Mouse (Mus musculus): ENCODE measurements at regions not wholly inside any gene's neighbourhood (a gene's known extent, or its start where the extent isn't known, plus 50 kb on each side); places are given as distances from the start of the nearest gene placed in this dataset.
"Not testable (repeated sequence)": the region's sequence is repeated elsewhere in the genome, so short reads cannot be mapped to it uniquely, and the experiment has no call there.

- H3K4me1 ChIP-seq (ENCODE audit: control insufficient read depth in 2 of 2, insufficient read depth in 2 of 2, low read length in 2 of 2) = no peaks in the 10 kb centered on the region
- H3K27me3 ChIP-seq (ENCODE audit: control insufficient read depth, insufficient read depth, low read length) = no peaks in the 10 kb centered on the region
- no peak overlapping the region for H3K9ac ChIP-seq (ENCODE audit: low read length)
- ATAC-seq (ENCODE audit: insufficient number of reproducible peaks, insufficient read depth, low FRiP score, low read depth) = no peak
- no peak overlapping the region for H3K27ac ChIP-seq (replicated peaks in 1 of 2; ENCODE audit: control insufficient read depth in 1 of 2, insufficient read depth in 1 of 2, low read depth in 2 of 2, low read length in 2 of 2)
- H3K9me3 ChIP-seq (ENCODE audit: control insufficient read depth, low read length) = peaks cover 4% of the 10 kb centered on the region; the same call in 1 of the 2 replicates
- no peaks in the 10 kb centered on the region for H3K36me3 ChIP-seq (ENCODE audit: control insufficient read depth, insufficient read depth, low read length)
- 48% methylated on average over 4 of the region's 4 CpGs for WGBS
- no peak overlapping the region for H3K4me2 ChIP-seq (ENCODE audit: low read length)
- H3K4me3 ChIP-seq (ENCODE audit: control insufficient read depth in 1 of 2, insufficient read depth in 1 of 2, low read depth in 1 of 2, low read length in 2 of 2) = no peak overlapping the region
Measured at GRCm38 (mm10) chr4:153854748-153855092, 102.3 kb upstream of the A430005L14Rik start.

- Histone ChIP-seq H3K4me2 (ENCODE audit: low read length) (no peak overlapping the region), H3K36me3 (ENCODE audit: control insufficient read depth, insufficient read depth, low read length) (no peaks in the 10 kb centered on the region), H3K9me3 (ENCODE audit: control insufficient read depth, low read length) (peaks cover 4% of the 10 kb centered on the region; the same call in 1 of the 2 replicates), H3K9ac (ENCODE audit: low read length) (no peak overlapping the region), H3K27me3 (ENCODE audit: control insufficient read depth, insufficient read depth, low read length) (no peaks in the 10 kb centered on the region), H3K4me1 (ENCODE audit: control insufficient read depth in 2 of 2, insufficient read depth in 2 of 2, low read length in 2 of 2) (no peaks in the 10 kb centered on the region), H3K27ac (replicated peaks in 1 of 2; ENCODE audit: control insufficient read depth in 1 of 2, insufficient read depth in 1 of 2, low read depth in 2 of 2, low read length in 2 of 2) (no peak overlapping the region), H3K4me3 (ENCODE audit: control insufficient read depth in 1 of 2, insufficient read depth in 1 of 2, low read depth in 1 of 2, low read length in 2 of 2) (no peak overlapping the region)
- ATAC-seq (ENCODE audit: insufficient number of reproducible peaks, insufficient read depth, low FRiP score, low read depth) = no peak
- 62% methylated on average over 8 of the region's 8 CpGs for WGBS
Measured at GRCm38 (mm10) chr4:153861420-153861819, 95.6 kb upstream of the A430005L14Rik start.

GRCm38 (mm10) chr4:153862121-153862660 lies 94.8 kb upstream of the A430005L14Rik start:
- H3K9ac ChIP-seq (ENCODE audit: low read length) = no peak overlapping the region
- H3K27me3 ChIP-seq (ENCODE audit: control insufficient read depth, insufficient read depth, low read length) = no peaks in the 10 kb centered on the region
- no peaks in the 10 kb centered on the region for H3K36me3 ChIP-seq (ENCODE audit: control insufficient read depth, insufficient read depth, low read length)
- H3K27ac ChIP-seq (replicated peaks in 1 of 2; ENCODE audit: control insufficient read depth in 1 of 2, insufficient read depth in 1 of 2, low read depth in 2 of 2, low read length in 2 of 2) = no peak overlapping the region
- 73% methylated on average over 12 of the region's 12 CpGs for WGBS
- no peak overlapping the region for H3K4me2 ChIP-seq (ENCODE audit: low read length)
- no peak overlapping the region for H3K4me3 ChIP-seq (ENCODE audit: control insufficient read depth in 1 of 2, insufficient read depth in 1 of 2, low read depth in 1 of 2, low read length in 2 of 2)
- no peaks in the 10 kb centered on the region for H3K9me3 ChIP-seq (ENCODE audit: control insufficient read depth, low read length)
- no peak for ATAC-seq (ENCODE audit: insufficient number of reproducible peaks, insufficient read depth, low FRiP score, low read depth)
- no peaks in the 10 kb centered on the region for H3K4me1 ChIP-seq (ENCODE audit: control insufficient read depth in 2 of 2, insufficient read depth in 2 of 2, low read length in 2 of 2)

GRCm38 (mm10) chr4:153872346-153872745 lies 84.7 kb upstream of the A430005L14Rik start:
- no peak overlapping the region for H3K4me3 ChIP-seq (ENCODE audit: control insufficient read depth in 1 of 2, insufficient read depth in 1 of 2, low read depth in 1 of 2, low read length in 2 of 2)
- H3K36me3 ChIP-seq (ENCODE audit: control insufficient read depth, insufficient read depth, low read length) = no peaks in the 10 kb centered on the region
- H3K9ac ChIP-seq (ENCODE audit: low read length) = no peak overlapping the region
- ATAC-seq (ENCODE audit: insufficient number of reproducible peaks, insufficient read depth, low FRiP score, low read depth) = no peak
- no peak overlapping the region for H3K27ac ChIP-seq (replicated peaks in 1 of 2; ENCODE audit: control insufficient read depth in 1 of 2, insufficient read depth in 1 of 2, low read depth in 2 of 2, low read length in 2 of 2)
- 0 out of 2 replicates have a peak, but pooled peaks cover 2% of the 10 kb centered on the region for H3K9me3 ChIP-seq (ENCODE audit: control insufficient read depth, low read length)
- no peak overlapping the region for H3K4me2 ChIP-seq (ENCODE audit: low read length)
- H3K4me1 ChIP-seq (ENCODE audit: control insufficient read depth in 2 of 2, insufficient read depth in 2 of 2, low read length in 2 of 2) = no peaks in the 10 kb centered on the region
- 64% methylated on average over 3 of the region's 3 CpGs for WGBS
- no peaks in the 10 kb centered on the region for H3K27me3 ChIP-seq (ENCODE audit: control insufficient read depth, insufficient read depth, low read length)

GRCm38 (mm10) chr4:153875036-153875435 lies 82.0 kb upstream of the A430005L14Rik start:
- H3K9me3 ChIP-seq (ENCODE audit: control insufficient read depth, low read length); H3K4me2 ChIP-seq (ENCODE audit: low read length); H3K4me1 ChIP-seq (ENCODE audit: control insufficient read depth in 2 of 2, insufficient read depth in 2 of 2, low read length in 2 of 2); H3K27ac ChIP-seq (replicated peaks in 1 of 2; ENCODE audit: control insufficient read depth in 1 of 2, insufficient read depth in 1 of 2, low read depth in 2 of 2, low read length in 2 of 2); H3K9ac ChIP-seq (ENCODE audit: low read length); H3K4me3 ChIP-seq (ENCODE audit: control insufficient read depth in 1 of 2, insufficient read depth in 1 of 2, low read depth in 1 of 2, low read length in 2 of 2); H3K27me3 ChIP-seq (ENCODE audit: control insufficient read depth, insufficient read depth, low read length); H3K36me3 ChIP-seq (ENCODE audit: control insufficient read depth, insufficient read depth, low read length); ATAC-seq (ENCODE audit: insufficient number of reproducible peaks, insufficient read depth, low FRiP score, low read depth): not testable (repeated sequence)
- WGBS = 92% methylated on average over 1 of the region's 1 CpGs

GRCm38 (mm10) chr4:153876954-153877642 lies 79.9 kb upstream of the A430005L14Rik start:
- Histone ChIP-seq H3K27ac (replicated peaks in 1 of 2; ENCODE audit: control insufficient read depth in 1 of 2, insufficient read depth in 1 of 2, low read depth in 2 of 2, low read length in 2 of 2) (no peak overlapping the region), H3K27me3 (ENCODE audit: control insufficient read depth, insufficient read depth, low read length) (no peaks in the 10 kb centered on the region), H3K4me1 (ENCODE audit: control insufficient read depth in 2 of 2, insufficient read depth in 2 of 2, low read length in 2 of 2) (no peaks in the 10 kb centered on the region), H3K4me3 (ENCODE audit: control insufficient read depth in 1 of 2, insufficient read depth in 1 of 2, low read depth in 1 of 2, low read length in 2 of 2) (no peak overlapping the region), H3K9me3 (ENCODE audit: control insufficient read depth, low read length) (no peaks in the 10 kb centered on the region), H3K4me2 (ENCODE audit: low read length) (no peak overlapping the region), H3K9ac (ENCODE audit: low read length) (no peak overlapping the region), H3K36me3 (ENCODE audit: control insufficient read depth, insufficient read depth, low read length) (no peaks in the 10 kb centered on the region)
- ATAC-seq (ENCODE audit: insufficient number of reproducible peaks, insufficient read depth, low FRiP score, low read depth) = peak; percentile 31; the same call in 1 of the 2 replicates
- 62% methylated on average over 7 of the region's 7 CpGs for WGBS

- H3K4me2 ChIP-seq (ENCODE audit: low read length) = no peak overlapping the region
- H3K27me3 ChIP-seq (ENCODE audit: control insufficient read depth, insufficient read depth, low read length) = no peaks in the 10 kb centered on the region
- H3K4me3 ChIP-seq (ENCODE audit: control insufficient read depth in 1 of 2, insufficient read depth in 1 of 2, low read depth in 1 of 2, low read length in 2 of 2) = no peak overlapping the region
- H3K4me1 ChIP-seq (ENCODE audit: control insufficient read depth in 2 of 2, insufficient read depth in 2 of 2, low read length in 2 of 2) = no peaks in the 10 kb centered on the region
- no peak; the same call in 1 of the 2 replicates for ATAC-seq (ENCODE audit: insufficient number of reproducible peaks, insufficient read depth, low FRiP score, low read depth)
- H3K9ac ChIP-seq (ENCODE audit: low read length) = no peak overlapping the region
- 0 out of 2 replicates have a peak, but pooled peaks cover 4% of the 10 kb centered on the region for H3K9me3 ChIP-seq (ENCODE audit: control insufficient read depth, low read length)
- 28% methylated on average over 3 of the region's 3 CpGs for WGBS
- no peak overlapping the region for H3K27ac ChIP-seq (replicated peaks in 1 of 2; ENCODE audit: control insufficient read depth in 1 of 2, insufficient read depth in 1 of 2, low read depth in 2 of 2, low read length in 2 of 2)
- no peaks in the 10 kb centered on the region for H3K36me3 ChIP-seq (ENCODE audit: control insufficient read depth, insufficient read depth, low read length)
Measured at GRCm38 (mm10) chr4:153883057-153883456, 74.0 kb upstream of the A430005L14Rik start.

GRCm38 (mm10) chr4:153884044-153884443 lies 73.0 kb upstream of the A430005L14Rik start:
- Histone ChIP-seq H3K4me3 (ENCODE audit: control insufficient read depth in 1 of 2, insufficient read depth in 1 of 2, low read depth in 1 of 2, low read length in 2 of 2) (no peak overlapping the region), H3K27me3 (ENCODE audit: control insufficient read depth, insufficient read depth, low read length) (no peaks in the 10 kb centered on the region), H3K9me3 (ENCODE audit: control insufficient read depth, low read length) (0 out of 2 replicates have a peak, but pooled peaks cover 4% of the 10 kb centered on the region), H3K4me2 (ENCODE audit: low read length) (no peak overlapping the region), H3K27ac (replicated peaks in 1 of 2; ENCODE audit: control insufficient read depth in 1 of 2, insufficient read depth in 1 of 2, low read depth in 2 of 2, low read length in 2 of 2) (no peak overlapping the region), H3K4me1 (ENCODE audit: control insufficient read depth in 2 of 2, insufficient read depth in 2 of 2, low read length in 2 of 2) (no peaks in the 10 kb centered on the region), H3K36me3 (ENCODE audit: control insufficient read depth, insufficient read depth, low read length) (no peaks in the 10 kb centered on the region), H3K9ac (ENCODE audit: low read length) (no peak overlapping the region)
- ATAC-seq (ENCODE audit: insufficient number of reproducible peaks, insufficient read depth, low FRiP score, low read depth) = no peak

Measured in heart, embryonic 14.5 days (tissue).